Comparison of ENCODE assay signal across 29 mouse cellular contexts in the genomic region with DNA sequence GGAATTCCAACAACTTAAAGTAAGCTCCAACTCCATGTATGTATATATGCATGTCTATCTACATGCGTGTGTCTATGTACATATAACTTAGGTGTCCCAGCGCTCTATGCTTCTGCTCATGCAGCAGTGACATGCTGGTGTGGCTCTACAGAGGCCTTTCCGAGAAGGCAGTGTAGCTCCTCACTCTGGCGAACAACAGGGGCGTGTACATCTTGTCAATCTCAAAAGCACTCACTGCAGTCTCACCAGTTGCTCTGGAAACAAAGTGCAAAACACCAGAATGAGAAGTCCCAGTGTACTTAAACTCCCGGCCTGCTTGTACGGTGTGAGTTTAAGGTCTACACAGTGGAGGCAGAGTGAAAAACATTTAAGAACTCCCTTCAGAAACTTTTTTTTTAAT. TPM values are rescaled to one million over a fixed set of nuclear protein-coding genes. Genes with fewer than 3 reads are reported as not detected.
"Had no signal": no experiment of that assay in that cellular context is flagged by ENCODE, and none has a peak within 500 bp of the region (broad histone marks: within the 10 kb centered on the region; RNA-seq: fewer than 3 reads in every experiment).

No protein-coding gene starts in this region.

- H3K27ac ChIP-seq: kidney, postnatal 0 days; layer of hippocampus, adult 2 months; limb, embryonic 10.5 days; limb, embryonic 13.5 days; liver, embryonic 13.5 days; lung, embryonic 15.5 days; midbrain, embryonic 12.5 days; midbrain, embryonic 15.5 days; neural tube, embryonic 12.5 days; neural tube, embryonic 15.5 days; stomach, postnatal 0 days had no signal

- H3K9me3 ChIP-seq: limb, embryonic 10.5 days; limb, embryonic 13.5 days; liver, embryonic 13.5 days; lung, embryonic 15.5 days; megakaryocyte, embryonic 14.5 days; midbrain, embryonic 12.5 days; midbrain, embryonic 15.5 days; neural tube, embryonic 12.5 days; neural tube, embryonic 15.5 days had no signal

- DNase-seq: kidney, adult 2 months; kidney, postnatal 25 days; layer of hippocampus, adult 9-11 months; liver, embryonic 13.5 days; right cerebral cortex, adult 18-20 months; right cerebral cortex, postnatal 14 days; right cerebral cortex, postnatal 4 days; thymus, adult 2 months; thymus, postnatal 14 days; thymus, postnatal 4 days had no signal

- H3K4me1 ChIP-seq: limb, embryonic 10.5 days; limb, embryonic 13.5 days; liver, embryonic 13.5 days; lung, embryonic 15.5 days; midbrain, embryonic 12.5 days; midbrain, embryonic 15.5 days; neural tube, embryonic 12.5 days; neural tube, embryonic 15.5 days had no signal

- H3K4me3 ChIP-seq: layer of hippocampus, adult 2 months; limb, embryonic 10.5 days; limb, embryonic 13.5 days; liver, embryonic 13.5 days; lung, embryonic 15.5 days; megakaryocyte, embryonic 14.5 days; midbrain, embryonic 12.5 days; midbrain, embryonic 15.5 days; neural tube, embryonic 12.5 days; neural tube, embryonic 15.5 days had no signal

- ATAC-seq: intestine, postnatal 0 days; midbrain, embryonic 15.5 days had no signal

- H3K9ac ChIP-seq: limb, embryonic 13.5 days; liver, embryonic 13.5 days; lung, embryonic 15.5 days; midbrain, embryonic 12.5 days; midbrain, embryonic 15.5 days; neural tube, embryonic 12.5 days; neural tube, embryonic 15.5 days had no signal

- H3K27me3 ChIP-seq: limb, embryonic 13.5 days; liver, embryonic 13.5 days; lung, embryonic 15.5 days; megakaryocyte, embryonic 14.5 days; midbrain, embryonic 12.5 days; midbrain, embryonic 15.5 days; neural tube, embryonic 12.5 days; neural tube, embryonic 15.5 days had no signal

- H3K4me2 ChIP-seq: limb, embryonic 13.5 days; liver, embryonic 13.5 days; lung, embryonic 15.5 days; midbrain, embryonic 12.5 days; midbrain, embryonic 15.5 days; neural tube, embryonic 12.5 days; neural tube, embryonic 15.5 days had no signal

RNA-seq across cellular contexts. Expression of a gene that starts 30.1 kb away (rescaled TPM):
- total RNA-seq: layer of hippocampus, adult 2 months; layer of hippocampus, postnatal 25 days; left cerebral cortex, adult 18-20 months; left cerebral cortex, postnatal 25 days; liver, adult 2 months had no signal
- polyA plus RNA-seq: intestine, postnatal 0 days; large intestine, adult 2 months; limb, embryonic 10.5 days; limb, embryonic 13.5 days; liver, adult 2 months; liver, embryonic 13.5 days; liver, embryonic 16.5 days; midbrain, embryonic 15.5 days; neural tube, embryonic 12.5 days; neural tube, embryonic 15.5 days; stomach, embryonic 14.5 days; stomach, postnatal 0 days had no signal
